Mouse (Mus musculus) kidney, adult 18-20 months (tissue): ENCODE results near the gene Rora.
A peak's percentile ranks its signal among the peaks of the same experiment; 100 is the strongest.

Experiments used
- DNase-seq: peaks from one replicate; pipeline ENCODE4 v3.0.0; 2021

Rora gene

GRCm38 (mm10) chr9:69109618-69110300 is 456.2 kb downstream of the Rora start:
- DNase-seq = no peak

GRCm38 (mm10) chr9:69110301-69110674 is 456.7 kb downstream of the Rora start:
- DNase-seq = peak; percentile 78

- DNase-seq = peak; percentile 29
These were observed 457.1 kb downstream of the Rora start for GRCm38 (mm10) chr9:69110706-69111105.

- no peak for DNase-seq
These were observed 458.0 kb downstream of the Rora start for GRCm38 (mm10) chr9:69111539-69111938.

DNA sequence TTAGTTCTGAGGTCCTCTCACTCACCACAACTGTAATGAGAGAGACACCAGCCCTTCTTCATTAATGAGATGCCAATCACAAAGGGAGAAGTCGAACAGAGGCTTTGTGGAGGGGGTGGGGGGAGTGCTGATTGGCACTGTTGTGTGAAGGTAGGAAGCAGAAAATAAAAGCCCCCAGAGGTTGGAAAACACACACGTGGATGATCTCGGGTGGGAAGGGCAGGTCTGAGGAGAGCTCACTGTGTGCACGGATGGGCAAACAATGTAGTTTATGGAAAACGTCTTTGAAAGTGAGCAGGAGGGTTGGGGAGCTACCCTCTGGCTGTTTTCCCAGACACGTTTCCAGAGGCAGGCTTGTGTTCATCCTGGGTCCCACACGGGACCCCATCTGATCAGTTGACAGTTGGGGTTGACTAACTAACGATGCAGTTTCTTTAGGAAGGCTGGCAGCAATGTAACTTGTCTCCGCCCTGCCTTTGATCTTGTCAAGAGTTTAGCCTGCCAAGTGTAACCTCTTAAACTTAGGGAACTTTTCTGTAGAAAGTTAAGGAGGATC is 460.9 kb downstream of the Rora start:
- no peak for DNase-seq

- no peak for DNase-seq
These were observed 463.2 kb downstream of the Rora start for GRCm38 (mm10) chr9:69116740-69117139.

GRCm38 (mm10) chr9:69121117-69121740 is 467.6 kb downstream of the Rora start:
- DNase-seq = peak; percentile 65

DNA sequence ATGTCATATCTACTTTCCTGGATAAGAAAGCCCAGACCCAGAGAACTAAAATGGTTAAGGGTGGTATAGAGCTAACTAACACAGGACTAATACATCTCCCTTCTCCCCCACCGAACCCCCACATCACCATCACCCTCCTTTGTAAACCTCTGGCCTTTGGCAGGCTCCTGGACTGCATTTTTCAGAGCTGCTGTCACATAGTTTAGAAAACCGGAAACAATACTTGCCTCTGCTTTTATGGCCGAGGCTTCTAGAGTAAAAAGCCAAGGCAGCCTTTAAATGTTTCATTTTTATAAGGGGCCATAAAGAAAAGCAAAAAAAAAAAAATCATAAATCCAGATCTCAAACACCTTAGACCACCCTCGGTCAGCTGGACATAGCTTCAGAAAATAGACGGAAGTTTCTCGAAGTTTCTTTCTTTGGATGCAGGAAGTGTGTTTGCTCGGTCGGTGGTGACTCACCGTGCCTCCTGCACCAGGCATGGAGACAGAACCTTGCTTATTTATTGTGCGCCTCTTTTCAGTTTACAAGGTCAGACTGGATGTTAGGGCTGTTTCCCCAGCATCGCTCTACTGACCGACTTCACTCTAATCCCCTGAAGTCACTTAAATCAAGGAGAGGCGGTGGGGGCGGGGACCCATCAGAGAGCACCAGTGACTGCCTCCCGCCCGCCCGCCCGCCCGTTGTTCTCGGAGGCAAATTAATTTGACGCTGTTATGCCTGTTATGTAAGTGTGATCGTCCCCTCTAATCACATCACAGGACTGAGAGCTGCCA is 471.6 kb downstream of the Rora start:
- DNase-seq = peak; percentile 74

GRCm38 (mm10) chr9:69125787-69126161 is 472.2 kb downstream of the Rora start:
- peak; percentile 20 for DNase-seq

DNA sequence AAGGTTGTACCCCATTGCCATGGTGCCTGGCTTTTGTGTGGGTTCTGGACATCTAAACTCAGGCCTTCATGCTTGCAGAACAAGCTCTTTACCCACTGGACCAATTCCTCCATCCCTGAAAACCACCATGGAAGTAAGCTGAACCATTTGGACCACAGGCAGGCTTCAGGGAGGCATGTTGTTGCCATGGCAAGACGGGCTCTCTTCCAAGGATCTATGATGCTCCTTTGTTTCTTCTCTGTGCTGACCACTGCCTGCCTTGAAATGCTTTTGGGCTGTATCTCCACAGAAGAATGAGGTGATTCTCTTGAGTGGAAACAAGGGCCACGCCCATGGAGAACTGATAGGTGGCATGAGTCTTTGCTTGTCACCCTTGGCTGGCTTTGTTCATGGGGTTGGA is 473.0 kb downstream of the Rora start:
- DNase-seq = no peak

- DNase-seq = no peak
These were observed 474.7 kb downstream of the Rora start for GRCm38 (mm10) chr9:69128335-69128734.

GRCm38 (mm10) chr9:69132995-69133394 is 479.4 kb downstream of the Rora start:
- no peak for DNase-seq

- DNase-seq = no peak
These were observed 480.1 kb downstream of the Rora start for GRCm38 (mm10) chr9:69133696-69134095.

- DNase-seq = no peak
These were observed 481.0 kb downstream of the Rora start for GRCm38 (mm10) chr9:69134604-69135003.

DNA sequence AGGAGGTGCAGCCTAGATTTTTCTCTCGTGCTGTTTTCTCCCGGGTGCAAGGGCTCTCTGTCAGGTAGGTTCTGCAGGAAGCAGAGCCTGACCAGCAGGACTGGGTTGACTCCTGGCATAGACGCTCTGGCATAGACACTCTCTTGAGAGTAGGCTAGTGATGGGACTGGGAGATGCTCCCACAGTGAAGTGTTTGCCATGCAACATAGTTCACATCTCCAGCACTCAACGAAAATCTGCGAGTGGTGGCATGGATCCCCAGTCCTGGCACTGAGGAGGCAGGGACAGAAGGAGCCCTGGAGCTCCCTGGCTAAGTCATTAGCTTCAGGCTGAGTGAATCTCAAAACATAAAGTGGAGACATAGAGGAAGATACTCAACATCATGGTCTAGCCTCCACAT is 483.2 kb downstream of the Rora start:
- DNase-seq = no peak

DNA sequence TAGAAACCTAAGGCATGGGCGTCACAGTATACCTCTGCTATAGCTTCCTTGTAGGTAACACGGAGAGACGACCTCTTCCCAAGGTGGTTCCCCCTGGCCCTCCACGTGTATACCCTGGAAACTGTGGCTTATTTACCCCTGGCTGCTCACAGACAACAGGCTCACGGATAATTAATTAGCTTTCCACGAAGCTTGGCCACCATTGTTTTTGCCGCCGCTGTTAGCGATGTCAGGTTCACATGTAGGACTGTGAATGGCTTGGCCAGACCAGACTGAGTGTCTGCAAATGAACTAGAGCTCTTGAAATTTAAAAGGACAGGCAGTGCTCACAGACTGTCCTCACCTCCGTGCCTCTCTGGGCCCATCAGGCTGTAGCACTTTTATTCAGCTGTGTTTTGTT is 483.8 kb downstream of the Rora start:
- no peak for DNase-seq

GRCm38 (mm10) chr9:69140144-69140543 is 486.6 kb downstream of the Rora start:
- no peak for DNase-seq

DNA sequence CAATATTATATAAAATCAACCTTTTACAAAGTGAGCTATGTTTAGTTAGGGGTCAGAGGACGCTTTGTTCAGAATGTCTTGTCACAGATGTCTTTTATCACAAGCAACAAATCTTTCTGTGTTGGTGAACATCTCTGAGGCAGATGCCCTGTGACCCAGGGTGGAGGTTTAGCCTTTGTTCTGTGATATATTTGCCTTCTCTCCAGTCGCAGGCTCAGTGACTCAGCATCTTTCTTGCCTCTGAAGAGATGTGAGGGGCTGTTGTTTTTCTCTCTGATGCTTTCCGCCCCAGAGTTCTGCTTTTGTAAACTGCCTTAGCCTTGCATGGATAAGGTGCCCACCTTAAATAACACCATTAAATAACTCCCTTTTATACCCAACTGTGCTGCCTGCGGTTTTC is 488.3 kb downstream of the Rora start:
- no peak for DNase-seq

DNA sequence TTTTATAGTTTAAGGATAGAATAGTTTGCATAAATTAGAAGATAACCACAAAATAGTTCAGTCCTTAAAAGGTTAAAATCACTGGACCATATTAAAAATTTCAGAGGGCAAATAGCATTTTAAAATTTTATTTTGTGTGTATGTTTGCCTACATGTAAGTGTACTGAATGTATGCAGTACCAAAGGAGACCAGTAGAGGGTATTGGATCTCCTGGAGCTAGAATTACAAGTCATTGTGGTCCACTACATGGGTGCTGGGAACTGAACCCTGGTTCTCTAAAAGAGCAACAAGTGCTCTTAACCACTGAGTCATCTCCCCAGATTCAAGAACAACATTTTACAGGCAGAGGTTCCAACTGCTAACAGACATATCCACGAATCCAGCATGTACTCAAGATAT is 493.4 kb downstream of the Rora start:
- no peak for DNase-seq

- peak; percentile 48 for DNase-seq
These were observed 496.6 kb downstream of the Rora start for GRCm38 (mm10) chr9:69150224-69150623.

DNA sequence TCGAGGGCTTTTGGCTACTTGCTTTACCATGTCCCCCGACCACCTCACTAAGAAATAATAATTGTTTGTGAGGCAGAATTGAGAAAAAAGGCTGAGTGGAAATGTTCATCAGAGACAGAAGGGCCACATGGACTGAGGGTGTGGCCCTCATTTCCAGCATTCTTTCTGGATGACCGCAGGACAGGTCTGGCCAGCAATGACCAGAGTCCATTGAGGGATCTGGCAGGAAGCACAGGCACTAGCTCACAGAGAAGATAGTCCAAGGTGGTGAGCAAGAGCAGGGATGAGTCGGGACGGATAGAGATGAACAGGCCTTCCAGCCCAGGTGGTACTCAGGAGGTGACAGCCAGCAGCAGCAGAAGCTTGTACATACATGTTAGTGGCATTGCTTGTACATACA is 501.1 kb downstream of the Rora start:
- DNase-seq = no peak

- no peak for DNase-seq
These were observed 502.4 kb downstream of the Rora start for GRCm38 (mm10) chr9:69155836-69156595.

DNA sequence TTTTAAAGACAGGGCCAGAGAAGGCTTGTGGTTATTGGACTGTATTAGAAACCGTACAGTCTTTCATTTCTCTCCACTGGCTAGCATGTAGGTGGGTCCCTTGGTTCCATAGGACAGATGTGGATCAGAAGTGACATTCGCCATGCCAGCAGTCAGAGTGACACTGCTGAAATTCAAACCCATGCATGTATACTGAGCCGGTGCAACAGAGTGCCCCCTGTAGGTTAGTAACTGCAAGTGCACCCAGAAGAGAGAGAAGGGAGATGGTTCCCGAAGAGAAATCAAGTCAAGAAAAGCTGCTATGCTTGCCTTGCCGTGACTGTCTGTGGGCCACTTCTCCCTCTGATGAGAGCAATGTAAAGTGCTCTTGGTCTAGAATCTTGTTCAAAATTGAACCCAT is 507.2 kb downstream of the Rora start:
- no peak for DNase-seq
